ENCODE assay signal across 31 mouse cellular contexts in genomic region chr11:58216823-58217222, GRCm38 (mm10). TPM values are rescaled to one million over a fixed set of nuclear protein-coding genes. Genes with fewer than 3 reads are reported as not detected.
DNase-seq lines count a peak whose midpoint lies in the region; ATAC-seq lines count a peak whose summit lies in the region.
"Had no signal": no experiment of that assay in that cellular context is flagged by ENCODE, and none has a peak within 500 bp of the region (broad histone marks: within the 10 kb centered on the region; RNA-seq: fewer than 3 reads in every experiment).

No protein-coding gene starts in this region.

- H3K9ac ChIP-seq in hindbrain, embryonic 11.5 days (ENCODE audit: low read depth, low read length), result no peak overlapping the region
- H3K9ac ChIP-seq: forebrain, embryonic 13.5 days; hindbrain, embryonic 15.5 days; intestine, embryonic 15.5 days; midbrain, embryonic 15.5 days; neural tube, embryonic 13.5 days had no signal

- peak overlapping the region; percentile 69 for H3K4me3 ChIP-seq in erythroblast, embryonic 14.5 days (replicated peaks)
- peak overlapping the region; percentile 83 for H3K4me3 ChIP-seq in megakaryocyte, embryonic 14.5 days (replicated peaks)
- H3K4me3 ChIP-seq in hindbrain, embryonic 11.5 days (ENCODE audit: low read depth, low read length), result no peak overlapping the region
- H3K4me3 ChIP-seq: forebrain, embryonic 13.5 days; hindbrain, embryonic 15.5 days; intestine, embryonic 15.5 days; midbrain, embryonic 15.5 days; neural tube, embryonic 13.5 days had no signal

- H3K27ac ChIP-seq in hindbrain, embryonic 11.5 days (ENCODE audit: low read depth, low read length), result no peak overlapping the region
- H3K27ac ChIP-seq: forebrain, embryonic 13.5 days; hindbrain, embryonic 15.5 days; intestine, embryonic 15.5 days; midbrain, embryonic 15.5 days; neural tube, embryonic 13.5 days had no signal

- WGBS in hindbrain, embryonic 11.5 days, result 93% methylated on average over 6 of the region's 6 CpGs

- H3K4me2 ChIP-seq in hindbrain, embryonic 11.5 days (replicated peaks; ENCODE audit: low read depth, low read length), result no peak overlapping the region
- H3K4me2 ChIP-seq: forebrain, embryonic 13.5 days; heart, embryonic 11.5 days; hindbrain, embryonic 15.5 days; midbrain, embryonic 15.5 days; neural tube, embryonic 13.5 days had no signal

- no peak for ATAC-seq in erythroblast, adult 5-6 weeks (replicated peaks; ENCODE audit: low FRiP score, poor library complexity, severe bottlenecking)
- ATAC-seq in megakaryocyte, adult 5-6 weeks (ENCODE audit: poor library complexity, severe bottlenecking), result no peak
- no peak for ATAC-seq in hindbrain, embryonic 11.5 days (ENCODE audit: low FRiP score)
- ATAC-seq: forebrain, embryonic 13.5 days; intestine, embryonic 15.5 days; lung, postnatal 0 days; midbrain, embryonic 15.5 days; Patski had no signal

- DNase-seq in c-Kit-positive CD71-positive TER-119-negative erythroid progenitor cells, embryonic 14.5 days (ENCODE audit: low read depth), result peak; percentile 44
- DNase-seq in hindbrain, embryonic 11.5 days (ENCODE audit: low spot score), result no peak
- no peak for DNase-seq in left cerebral cortex, postnatal 4 days
- no peak for DNase-seq in thymus, postnatal 36 days
- DNase-seq: adrenal gland, postnatal 10 days; cerebellum, adult 18-20 months; cerebellum, postnatal 14 days; gastrocnemius, postnatal 14 days; heart, postnatal 4 days; kidney, adult 8-10 months; kidney, postnatal 10 days; lung, adult 18-20 months; lung, postnatal 4 days; right cerebral cortex, postnatal 4 days had no signal

- peaks cover 78% of the 10 kb centered on the region for H3K36me3 ChIP-seq in erythroblast, embryonic 14.5 days (ENCODE audit: control insufficient read depth)
- peaks cover 67% of the 10 kb centered on the region for H3K36me3 ChIP-seq in megakaryocyte, embryonic 14.5 days (replicated peaks; ENCODE audit: low read length)
- H3K36me3 ChIP-seq in hindbrain, embryonic 11.5 days (ENCODE audit: control insufficient read depth, insufficient read depth, low read length), result no peaks in the 10 kb centered on the region
- H3K36me3 ChIP-seq: hindbrain, embryonic 15.5 days; intestine, embryonic 15.5 days; midbrain, embryonic 15.5 days; neural tube, embryonic 13.5 days had no signal

- intact Hi-C loops in left cerebral cortex, postnatal 4 days (cut with DNase I), result no loop called here

- peaks cover 16% of the 10 kb centered on the region for H3K9me3 ChIP-seq in erythroblast, embryonic 14.5 days (ENCODE audit: control insufficient read depth, low read length)
- no peaks in the 10 kb centered on the region for H3K9me3 ChIP-seq in megakaryocyte, embryonic 14.5 days
- no peaks in the 10 kb centered on the region for H3K9me3 ChIP-seq in hindbrain, embryonic 11.5 days (ENCODE audit: control insufficient read depth, low read length)
- H3K9me3 ChIP-seq: forebrain, embryonic 13.5 days; hindbrain, embryonic 15.5 days; intestine, embryonic 15.5 days; midbrain, embryonic 15.5 days; neural tube, embryonic 13.5 days had no signal

- H3K4me1 ChIP-seq in erythroblast, embryonic 14.5 days (ENCODE audit: control insufficient read depth), result peaks cover 87% of the 10 kb centered on the region
- H3K4me1 ChIP-seq in megakaryocyte, embryonic 14.5 days, result peaks cover 79% of the 10 kb centered on the region
- no peaks in the 10 kb centered on the region for H3K4me1 ChIP-seq in hindbrain, embryonic 11.5 days (replicated peaks; ENCODE audit: control insufficient read depth, insufficient read depth, low read length)
- H3K4me1 ChIP-seq: forebrain, embryonic 13.5 days; hindbrain, embryonic 15.5 days; intestine, embryonic 15.5 days; midbrain, embryonic 15.5 days had no signal

- H3K27me3 ChIP-seq in erythroblast, embryonic 14.5 days (ENCODE audit: control insufficient read depth), result no peaks in the 10 kb centered on the region; the same call in 1 of the 2 replicates
- no peaks in the 10 kb centered on the region for H3K27me3 ChIP-seq in megakaryocyte, embryonic 14.5 days (replicated peaks)
- no peaks in the 10 kb centered on the region for H3K27me3 ChIP-seq in hindbrain, embryonic 11.5 days (ENCODE audit: control insufficient read depth, insufficient read depth, low read length)
- H3K27me3 ChIP-seq: forebrain, embryonic 13.5 days; hindbrain, embryonic 15.5 days; intestine, embryonic 15.5 days; midbrain, embryonic 15.5 days; neural tube, embryonic 13.5 days; Patski had no signal

RNA-seq across cellular contexts. Expression of gene Irgm2, which starts 17.4 kb away (rescaled TPM):
- 0.61 and 0.98 TPM in 2 replicates for polyA plus RNA-seq in erythroblast, embryonic 14.5 days (2012)
- 17.7 and 21.3 TPM in 2 replicates for total RNA-seq in erythroblast, adult 5-6 weeks (2015; ENCODE audit: low replicate concordance)
- 24.0 and 26.5 TPM in 2 replicates for total RNA-seq in erythroblast, adult 5-6 weeks (2017; ENCODE audit: low replicate concordance)
- 0.48 and 2.1 TPM in 2 replicates for polyA plus RNA-seq in megakaryocyte, embryonic 14.5 days (2012; ENCODE audit: insufficient read depth, low replicate concordance)
- 19.7 and 23.3 TPM in 2 replicates for total RNA-seq in megakaryocyte, adult 5-6 weeks (2015)
- total RNA-seq in megakaryocyte, adult 5-6 weeks (2017), result 18.2 and 18.7 TPM in 2 replicates
- polyA plus RNA-seq in hindbrain, embryonic 11.5 days (2014; fragmentation: Nextera tagmentation; extraction: Ambion mirVana), result 0.71 and 1.3 TPM in 2 replicates
- 1 to 10 TPM in 1 of 2 experiments, under 1 TPM in 1; 0.79 to 1.2 TPM for total RNA-seq in left cerebral cortex, postnatal 4 days (2021)

RNA-seq across cellular contexts. Expression of gene Igtp, which starts 17.5 kb away (rescaled TPM):
- 2.2 and 2.7 TPM in 2 replicates for polyA plus RNA-seq in erythroblast, embryonic 14.5 days (2012)
- 16.3 and 19.9 TPM in 2 replicates for total RNA-seq in erythroblast, adult 5-6 weeks (2015; ENCODE audit: low replicate concordance)
- total RNA-seq in erythroblast, adult 5-6 weeks (2017; ENCODE audit: low replicate concordance), result 21.7 and 22.6 TPM in 2 replicates
- 15.1 and 23.5 TPM in 2 replicates for polyA plus RNA-seq in megakaryocyte, embryonic 14.5 days (2012; ENCODE audit: insufficient read depth, low replicate concordance)
- total RNA-seq in megakaryocyte, adult 5-6 weeks (2015), result 21.0 and 23.8 TPM in 2 replicates
- 14.0 and 16.0 TPM in 2 replicates for total RNA-seq in megakaryocyte, adult 5-6 weeks (2017)
- 2.5 and 3.3 TPM in 2 replicates for polyA plus RNA-seq in hindbrain, embryonic 11.5 days (2014; fragmentation: Nextera tagmentation; extraction: Ambion mirVana)
- total RNA-seq in left cerebral cortex, postnatal 4 days (2021), result under 1 TPM; 0.66 to 0.79 TPM

RNA-seq across cellular contexts. Expression of gene Mrpl22, which starts 45.4 kb away (rescaled TPM):
- polyA plus RNA-seq in erythroblast, embryonic 14.5 days (2012), result 2.0 and 2.9 TPM in 2 replicates
- 24.0 and 27.7 TPM in 2 replicates for total RNA-seq in erythroblast, adult 5-6 weeks (2015; ENCODE audit: low replicate concordance)
- 7.5 and 16.2 TPM in 2 replicates for total RNA-seq in erythroblast, adult 5-6 weeks (2017; ENCODE audit: low replicate concordance)
- polyA plus RNA-seq in megakaryocyte, embryonic 14.5 days (2012; ENCODE audit: insufficient read depth, low replicate concordance), result 13.3 and 15.7 TPM in 2 replicates
- 45.0 and 47.8 TPM in 2 replicates for total RNA-seq in megakaryocyte, adult 5-6 weeks (2015)
- total RNA-seq in megakaryocyte, adult 5-6 weeks (2017), result 29.6 and 31.8 TPM in 2 replicates
- 117 and 132 TPM in 2 replicates for polyA plus RNA-seq in hindbrain, embryonic 11.5 days (2014; fragmentation: Nextera tagmentation; extraction: Ambion mirVana)
- total RNA-seq in left cerebral cortex, postnatal 4 days (2021), result 10 to 100 TPM; 37.6 to 37.9 TPM

RNA-seq across cellular contexts. Expression of gene Gemin5, which starts 48.5 kb away (rescaled TPM):
- polyA plus RNA-seq in erythroblast, embryonic 14.5 days (2012), result 0.22 and 0.29 TPM in 2 replicates
- 2.9 and 3.1 TPM in 2 replicates for total RNA-seq in erythroblast, adult 5-6 weeks (2015; ENCODE audit: low replicate concordance)
- total RNA-seq in erythroblast, adult 5-6 weeks (2017; ENCODE audit: low replicate concordance), result 2.0 and 3.6 TPM in 2 replicates
- 1.3 and 2.7 TPM in 2 replicates for polyA plus RNA-seq in megakaryocyte, embryonic 14.5 days (2012; ENCODE audit: insufficient read depth, low replicate concordance)
- total RNA-seq in megakaryocyte, adult 5-6 weeks (2015), result 3.4 and 7.3 TPM in 2 replicates
- 7.4 and 7.8 TPM in 2 replicates for total RNA-seq in megakaryocyte, adult 5-6 weeks (2017)
- 21.0 and 32.0 TPM in 2 replicates for polyA plus RNA-seq in hindbrain, embryonic 11.5 days (2014; fragmentation: Nextera tagmentation; extraction: Ambion mirVana)
- 10 to 100 TPM; 21.3 to 22.0 TPM for total RNA-seq in left cerebral cortex, postnatal 4 days (2021)

RNA-seq across cellular contexts. Expression of gene 4930438A08Rik, which starts 57.8 kb away (rescaled TPM):
- polyA plus RNA-seq in erythroblast, embryonic 14.5 days (2012), result not detected in 2 replicates
- total RNA-seq in erythroblast, adult 5-6 weeks (2015; ENCODE audit: low replicate concordance), result 18.4 and 20.9 TPM in 2 replicates
- 11.7 and 16.9 TPM in 2 replicates for total RNA-seq in erythroblast, adult 5-6 weeks (2017; ENCODE audit: low replicate concordance)
- 0.19 TPM in 1 of 2 replicates, not detected in the other for polyA plus RNA-seq in megakaryocyte, embryonic 14.5 days (2012; ENCODE audit: insufficient read depth, low replicate concordance)
- 12.5 and 18.7 TPM in 2 replicates for total RNA-seq in megakaryocyte, adult 5-6 weeks (2015)
- total RNA-seq in megakaryocyte, adult 5-6 weeks (2017), result 23.6 and 30.1 TPM in 2 replicates
- polyA plus RNA-seq in hindbrain, embryonic 11.5 days (2014; fragmentation: Nextera tagmentation; extraction: Ambion mirVana), result not detected in 2 replicates
- not detected for total RNA-seq in left cerebral cortex, postnatal 4 days (2021)
- total RNA-seq: gastrocnemius, postnatal 14 days; heart, adult 18-20 months; heart, postnatal 4 days; left cerebral cortex, postnatal 10 days; liver, adult 2 months had no signal
- polyA plus RNA-seq: cortical plate, adult 2 months; forebrain, embryonic 13.5 days; heart, embryonic 11.5 days; hindbrain, embryonic 15.5 days; intestine, embryonic 15.5 days; limb, embryonic 11.5 days; liver, adult 2 months; midbrain, embryonic 15.5 days; neural tube, embryonic 13.5 days; Patski had no signal

Comparison
In these comparisons a context has a peak if more than half of its experiments do, and no peak if none do; other contexts are left out.
1. RNA of gene Irgm2, which starts 17.4 kb away (total RNA-seq): 17.7 to 26.5 TPM in erythroblast, adult 5-6 weeks and 18.2 to 23.3 TPM in megakaryocyte, adult 5-6 weeks; 0.79 to 1.2 TPM in left cerebral cortex, postnatal 4 days; every median in the first group is over 4 times any median in the second.
2. RNA of gene Igtp, which starts 17.5 kb away (total RNA-seq): 14.0 to 23.8 TPM in megakaryocyte, adult 5-6 weeks and 16.3 to 22.6 TPM in erythroblast, adult 5-6 weeks; 0.66 to 0.79 TPM in left cerebral cortex, postnatal 4 days; every median in the first group is over 4 times any median in the second.